Mouse (Mus musculus): ENCODE results near the gene Tnfsfm13.

Gene Tnfsfm13

DNA sequence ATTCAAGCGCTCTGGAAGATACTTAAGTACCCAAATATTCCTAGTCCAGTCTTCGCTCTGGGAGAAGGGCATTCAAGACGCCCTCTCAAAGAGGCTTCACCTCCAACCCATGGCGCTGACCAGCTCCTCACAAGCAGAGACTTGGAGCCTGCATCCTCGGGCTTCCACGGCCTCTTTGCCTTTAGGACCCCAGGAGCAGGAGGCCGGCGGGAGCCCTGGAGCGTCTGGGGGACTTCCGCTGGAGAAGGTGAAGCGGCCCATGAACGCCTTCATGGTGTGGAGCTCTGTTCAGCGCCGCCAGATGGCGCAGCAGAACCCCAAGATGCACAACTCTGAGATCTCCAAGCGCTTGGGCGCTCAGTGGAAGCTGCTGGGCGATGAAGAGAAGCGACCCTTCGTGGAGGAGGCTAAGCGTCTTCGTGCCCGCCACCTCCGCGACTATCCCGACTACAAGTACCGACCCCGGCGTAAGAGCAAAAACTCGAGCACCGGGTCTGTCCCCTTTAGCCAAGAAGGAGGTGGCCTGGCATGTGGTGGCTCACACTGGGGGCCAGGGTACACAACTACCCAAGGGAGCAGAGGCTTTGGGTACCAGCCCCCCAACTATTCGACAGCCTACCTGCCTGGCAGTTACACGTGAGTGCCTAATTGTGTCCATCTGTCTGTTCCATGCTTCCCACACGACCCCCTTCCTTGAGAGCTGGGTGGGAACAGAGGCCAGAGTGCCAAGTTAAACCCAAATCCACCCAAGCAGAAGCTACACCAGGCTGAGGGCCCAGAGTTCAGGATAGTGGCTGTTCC lies 40.4 kb downstream of the Tnfsfm13 start, which contains the start of gene Sox15:
Sox15 (plus strand) TSS at position 51 of the 801 bp plus-strand sequence.
- peak; percentile 60 to 81 for DNase-seq (ENCODE audit: low spot score in 2 of 2)

DNA sequence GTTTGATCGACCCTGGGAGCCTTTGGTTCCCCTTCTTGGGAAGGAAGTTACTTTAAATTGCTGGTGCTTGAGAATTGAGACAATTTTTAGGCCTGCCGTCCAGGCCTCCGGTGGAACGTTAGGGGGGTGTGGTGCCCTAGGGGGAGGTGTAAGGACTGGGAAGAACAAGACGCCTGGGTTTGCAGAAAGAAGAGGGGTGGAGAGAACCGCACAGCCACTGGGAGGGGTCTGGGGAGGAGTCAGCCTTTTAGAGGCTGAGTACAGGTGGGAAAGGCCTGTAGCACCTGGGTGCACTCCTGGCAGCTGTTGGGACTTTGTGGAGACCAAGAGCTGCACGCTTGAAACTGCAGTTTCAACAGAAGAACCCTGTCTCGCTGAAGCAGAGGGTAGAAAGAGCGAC lies 41.1 kb downstream of the Tnfsfm13 start:
- no peak for DNase-seq (ENCODE audit: low spot score in 2 of 2)

DNA sequence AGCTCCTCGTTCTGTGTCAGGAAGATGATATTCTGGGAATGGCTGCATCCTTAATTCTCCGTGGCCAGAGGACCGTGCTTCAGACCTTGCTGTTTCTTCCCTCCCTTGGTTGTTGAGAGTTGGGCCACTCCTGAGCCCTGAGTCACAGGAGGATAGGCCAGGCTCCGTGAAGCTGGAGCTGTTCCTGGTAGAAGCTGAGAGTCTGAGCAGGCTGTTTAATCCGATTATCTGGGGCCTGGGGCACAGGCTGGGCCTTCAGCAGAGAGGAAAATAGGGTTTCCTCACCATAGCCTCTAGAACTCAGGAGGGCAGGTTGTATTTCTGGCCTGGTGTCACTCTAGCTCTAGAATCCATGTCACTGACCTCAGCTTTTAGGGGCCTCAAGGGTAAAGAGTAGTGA lies 42.5 kb downstream of the Tnfsfm13 start:
- no peak for DNase-seq (ENCODE audit: low spot score in 2 of 2)

DNA sequence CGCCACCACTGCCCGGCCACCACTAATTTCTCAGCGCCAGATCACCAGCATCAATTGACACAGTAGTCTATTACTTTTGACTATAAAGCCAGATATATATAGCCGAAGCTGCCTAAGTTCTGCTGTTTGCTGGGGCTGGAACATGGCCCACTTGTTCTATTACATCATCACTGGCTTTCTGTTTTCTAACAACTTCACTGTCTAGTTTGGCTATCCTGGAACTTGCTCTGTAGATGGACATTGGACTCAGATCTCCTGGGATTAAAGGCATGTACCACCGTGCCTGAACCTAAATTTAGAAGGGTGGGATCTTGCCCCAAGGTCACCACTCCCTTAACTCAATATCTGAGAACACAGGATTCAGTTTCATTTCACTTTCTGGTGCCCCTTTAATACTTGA lies 50.0 kb downstream of the Tnfsfm13 start:
- DNase-seq (ENCODE audit: low spot score in 2 of 2) = no peak

DNA sequence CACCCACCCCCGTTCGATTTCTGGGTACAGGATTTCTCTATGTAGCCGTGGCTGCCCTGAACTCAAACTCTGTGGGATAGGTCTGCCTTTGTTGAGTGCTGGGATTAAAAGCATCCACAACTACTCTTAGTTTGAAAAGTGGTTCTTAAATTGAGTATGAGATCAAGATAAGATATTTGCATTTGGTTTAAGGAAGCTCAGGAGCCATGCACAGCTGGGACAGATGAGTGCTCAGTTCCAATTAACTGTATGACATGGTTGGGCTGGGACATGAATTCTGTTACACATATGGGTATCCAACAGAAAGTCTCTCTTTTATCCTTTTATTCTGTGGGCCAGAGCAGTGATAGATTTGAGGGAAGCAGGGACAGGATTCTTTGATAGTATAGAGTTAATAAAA lies 60.4 kb downstream of the Tnfsfm13 start:
- DNase-seq (ENCODE audit: low spot score in 2 of 2) = no peak

DNA sequence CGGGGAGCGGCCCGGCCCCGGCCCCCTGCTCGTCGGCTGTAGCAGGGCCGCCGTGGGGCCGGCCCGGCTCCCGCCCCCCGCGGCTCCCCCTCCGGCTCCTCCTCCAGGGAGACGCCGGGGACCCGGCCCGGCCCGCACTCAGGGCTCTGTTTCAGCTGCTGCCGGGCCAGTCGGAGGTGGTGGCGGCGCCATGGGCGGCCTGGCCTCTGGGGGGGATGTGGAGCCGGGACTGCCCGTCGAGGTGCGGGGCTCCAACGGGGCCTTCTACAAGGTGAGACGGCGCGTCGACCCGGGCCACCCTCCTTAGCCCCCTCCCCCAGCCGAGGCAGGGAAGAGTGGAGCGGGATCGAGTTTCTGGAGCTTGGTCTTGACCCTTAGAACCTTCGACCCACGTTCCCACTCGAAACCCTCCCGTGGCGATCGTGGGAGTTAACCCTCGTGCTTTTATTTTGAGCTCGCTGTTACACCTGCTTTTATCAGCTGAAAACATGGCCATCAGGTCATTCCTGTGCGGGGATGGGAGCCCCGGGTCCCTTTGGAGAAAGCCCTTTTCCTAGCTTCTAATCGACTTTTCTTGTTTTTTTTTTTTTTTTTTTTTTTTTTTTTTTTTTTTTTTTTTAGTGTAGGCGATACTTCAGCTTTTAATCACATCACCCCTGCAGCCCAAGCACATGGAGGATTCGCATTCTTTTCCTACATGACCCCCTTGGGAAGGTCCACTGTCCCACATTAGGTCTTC lies 62.6 kb downstream of the Tnfsfm13 start:
- DNase-seq (ENCODE audit: low spot score in 2 of 2) = peak; percentile 73 to 87
